Mouse (Mus musculus) ES-E14 (cell line): ENCODE data around the gene Bst1.

ENCODE experiments used
- CHD2 ChIP-seq: IDR thresholded peaks from 2 replicates; pipeline ENCODE4 v1.6.1; 2014; ENCODE audit warnings: mild to moderate bottlenecking, low read depth, low read length, inconsistent platforms
- HCFC1 ChIP-seq: IDR thresholded peaks from 2 replicates; pipeline ENCODE4 v1.6.1; 2012; ENCODE audit warnings: low read length, inconsistent platforms, borderline replicate concordance; ENCODE audit not compliant: insufficient read depth
- MAFK ChIP-seq: IDR thresholded peaks from 2 replicates; pipeline ENCODE4 v1.6.1; 2014; ENCODE audit warnings: mild to moderate bottlenecking, low read depth, low read length, inconsistent platforms; ENCODE audit not compliant: insufficient read depth
- ZC3H11A ChIP-seq: IDR thresholded peaks from 2 replicates; pipeline ENCODE4 v1.6.1; 2012; ENCODE audit warnings: low read depth, mild to moderate bottlenecking, inconsistent platforms, low read length, borderline replicate concordance

GRCm38 (mm10) chr5:43827366-43827765 lies 8.7 kb downstream of the Bst1 start:
- TF ChIP-seq CHD2: no peak
- no peak for TF ChIP-seq ZC3H11A
- no peak for TF ChIP-seq HCFC1
- TF ChIP-seq MAFK: no peak
